Mouse (Mus musculus): ENCODE data around the gene Heatr3.
"Not testable (repeated sequence)": the region's sequence is repeated elsewhere in the genome, so short reads cannot be mapped to it uniquely, and the experiment has no call there.

The Heatr3 gene

DNA sequence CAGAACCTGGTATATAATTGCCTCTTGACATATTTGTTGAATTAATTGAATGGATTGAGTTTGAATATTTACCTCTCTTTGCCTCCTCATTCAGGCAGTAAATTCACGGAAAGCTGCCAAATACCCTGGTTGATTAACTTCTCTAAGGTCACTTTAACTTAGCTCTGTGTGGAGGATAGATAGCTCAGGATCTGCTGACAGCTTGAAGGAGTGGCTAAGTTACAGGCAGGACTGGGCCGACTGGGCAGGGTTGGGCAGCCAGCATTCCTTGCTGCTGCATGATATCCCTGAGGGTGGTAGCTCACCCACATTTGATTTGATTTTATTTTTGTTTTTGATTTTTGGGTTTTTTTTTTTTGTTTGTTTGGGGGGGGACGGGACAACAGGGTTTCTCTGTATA is 59.7 kb downstream of the Heatr3 start:
- no peak for DNase-seq (ENCODE audit: low spot score)

DNA sequence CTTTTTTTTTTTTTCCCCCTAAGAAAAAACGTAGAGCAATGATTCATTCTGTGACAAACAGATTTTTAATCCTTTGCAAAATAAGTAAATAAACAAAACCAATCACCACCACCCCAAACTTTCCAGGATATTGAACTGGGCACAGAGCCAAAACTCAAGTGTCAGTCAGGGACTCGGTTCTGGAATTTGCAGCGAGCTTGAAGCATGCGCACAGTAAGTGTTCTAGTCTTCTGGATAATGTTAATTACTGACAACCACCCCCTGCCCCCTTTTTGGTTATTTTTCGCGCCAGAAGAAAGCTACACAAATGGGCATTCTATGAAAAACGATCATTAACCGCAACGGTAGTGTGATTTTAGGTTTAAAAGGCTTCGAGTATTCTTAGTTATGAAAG is 60.9 kb downstream of the Heatr3 start:
- no peak for DNase-seq (ENCODE audit: low spot score)

DNA sequence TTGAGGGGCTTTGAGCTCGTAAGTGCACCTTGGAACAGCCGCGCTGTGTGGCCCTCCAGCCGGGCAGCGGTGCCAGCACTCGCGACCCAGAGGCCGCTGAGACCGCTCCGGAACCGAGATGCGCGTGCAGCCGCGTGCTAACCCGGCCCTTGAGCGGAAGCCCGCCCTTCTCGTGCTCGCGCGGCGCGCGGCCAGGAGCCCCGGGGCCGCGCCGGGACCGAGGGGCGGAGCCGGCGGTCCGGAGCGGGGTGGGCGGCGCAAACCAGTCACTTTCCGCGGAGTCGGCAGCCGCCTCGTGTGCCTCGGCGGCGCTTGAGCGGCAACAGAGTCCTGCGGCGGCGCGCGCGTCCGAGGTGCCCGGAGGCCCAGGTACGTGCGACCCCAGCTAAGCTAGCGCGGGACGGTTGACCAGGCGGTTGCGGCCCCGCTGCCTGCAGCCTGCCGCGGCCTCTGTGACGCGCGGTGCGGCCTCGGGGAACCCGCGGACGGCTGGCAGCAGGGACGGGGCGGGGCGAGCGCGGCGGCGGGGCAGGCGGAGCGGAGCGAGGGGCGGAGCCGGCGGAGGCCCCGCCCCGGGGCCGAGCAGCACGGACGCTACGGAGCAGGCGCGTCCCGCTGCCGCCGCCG is 61.4 kb downstream of the Heatr3 start, which contains the start of gene Tent4b:
TSS of gene Tent4b (plus strand) at position 269 of the 627 bp plus-strand sequence.
- DNase-seq (ENCODE audit: low spot score), result peak; percentile 82

DNA sequence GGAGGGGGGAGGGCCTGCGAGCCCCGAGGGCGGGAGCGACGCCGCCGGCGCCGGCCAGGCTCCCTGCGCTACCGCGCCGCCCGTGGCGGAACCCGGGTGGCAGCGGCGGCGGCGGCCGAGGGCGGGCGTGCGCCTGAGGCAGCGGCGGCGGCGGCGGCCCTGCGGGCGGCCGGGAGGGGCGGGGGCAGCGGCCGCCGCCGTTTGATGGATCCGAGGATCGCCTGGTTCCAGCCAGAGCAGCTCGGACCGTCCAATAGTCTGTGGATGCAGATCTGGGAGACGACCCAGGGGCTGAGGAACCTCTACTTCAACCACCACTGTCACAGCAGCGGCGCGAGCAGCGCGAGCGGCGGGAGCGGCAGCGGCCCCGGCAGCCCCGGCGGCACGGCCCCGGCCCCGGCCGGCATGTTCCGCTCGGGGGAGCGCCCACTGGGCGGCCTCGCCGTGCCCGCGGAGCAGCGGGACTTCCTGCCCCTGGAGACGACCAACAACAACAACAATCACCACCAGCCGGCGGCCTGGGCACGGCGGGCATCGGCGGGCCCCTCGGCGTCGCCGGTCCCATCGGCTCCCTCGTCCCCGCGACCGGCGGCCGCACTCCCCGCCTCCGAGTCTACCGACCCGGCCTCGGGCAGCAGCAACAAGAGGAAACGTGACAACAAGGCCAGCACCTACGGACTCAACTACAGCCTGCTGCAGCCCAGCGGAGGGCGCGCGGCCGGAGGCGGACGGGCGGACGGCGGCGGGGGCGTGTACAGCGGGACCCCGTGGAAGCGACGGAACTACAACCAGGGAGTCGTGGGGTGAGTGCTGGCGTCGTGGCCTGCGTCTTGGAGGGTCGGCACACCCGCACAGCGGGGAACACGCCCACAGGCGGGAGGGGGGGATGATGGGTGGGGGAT is 62.3 kb downstream of the Heatr3 start:
- peak; percentile 19 for DNase-seq (ENCODE audit: low spot score)

DNA sequence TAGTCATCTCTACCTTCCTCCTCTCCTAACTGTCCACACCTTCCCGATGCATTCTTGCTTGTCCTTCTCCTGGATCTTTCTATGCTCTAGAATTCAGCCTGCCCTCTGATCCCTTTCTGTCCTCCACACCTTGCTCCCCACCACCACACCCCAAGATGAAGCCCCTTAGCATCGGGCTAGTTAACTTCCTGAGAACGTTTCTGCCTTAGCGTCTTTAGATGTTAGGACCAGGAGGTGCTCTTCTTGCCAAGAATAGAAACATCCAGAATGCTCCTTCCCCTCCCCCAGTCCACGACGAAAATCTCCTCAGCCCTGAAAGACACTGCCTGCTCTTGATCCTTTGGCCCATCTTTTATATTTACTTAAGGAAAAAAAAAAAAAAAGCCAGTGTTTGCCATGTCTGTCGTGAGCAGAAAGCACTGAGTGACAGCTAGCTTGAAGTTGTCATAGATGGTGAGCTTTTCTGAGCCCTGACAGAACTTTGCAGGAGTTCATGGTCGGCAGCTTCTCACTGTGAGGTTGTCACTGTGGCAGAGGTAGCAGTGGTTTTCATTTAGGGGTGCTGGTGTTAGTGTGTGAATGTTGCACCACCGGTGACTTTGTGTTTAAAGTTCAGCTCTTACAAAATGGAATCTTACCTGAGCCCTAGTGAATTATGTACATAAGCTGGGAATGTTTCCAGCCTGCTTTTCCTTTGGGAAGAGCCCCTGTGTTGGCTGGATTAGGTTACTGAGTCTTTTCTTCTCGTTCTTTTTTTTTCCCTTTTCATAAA is 63.3 kb downstream of the Heatr3 start:
- peak; percentile 13 for DNase-seq (ENCODE audit: low spot score)

DNA sequence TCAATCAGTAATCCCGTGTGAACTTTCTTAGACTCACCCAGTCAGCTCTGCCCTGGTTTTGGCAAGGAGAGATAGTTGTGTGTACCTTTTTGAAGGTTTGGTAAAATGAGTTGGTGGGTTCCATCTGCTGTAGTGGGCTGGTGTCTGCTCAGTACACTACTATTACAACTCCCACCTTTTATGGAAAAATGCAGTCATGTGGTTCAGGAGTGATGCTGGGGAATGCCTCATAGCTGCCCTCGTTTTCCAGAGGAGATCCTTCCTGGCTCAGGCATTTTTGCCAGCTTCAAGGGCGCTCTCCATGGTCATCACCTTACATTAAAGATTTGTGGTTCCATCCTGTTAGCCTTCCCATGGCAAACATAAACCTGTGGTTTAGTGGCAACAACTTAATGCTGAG is 64.0 kb downstream of the Heatr3 start:
- no peak for DNase-seq (ENCODE audit: low spot score)

DNA sequence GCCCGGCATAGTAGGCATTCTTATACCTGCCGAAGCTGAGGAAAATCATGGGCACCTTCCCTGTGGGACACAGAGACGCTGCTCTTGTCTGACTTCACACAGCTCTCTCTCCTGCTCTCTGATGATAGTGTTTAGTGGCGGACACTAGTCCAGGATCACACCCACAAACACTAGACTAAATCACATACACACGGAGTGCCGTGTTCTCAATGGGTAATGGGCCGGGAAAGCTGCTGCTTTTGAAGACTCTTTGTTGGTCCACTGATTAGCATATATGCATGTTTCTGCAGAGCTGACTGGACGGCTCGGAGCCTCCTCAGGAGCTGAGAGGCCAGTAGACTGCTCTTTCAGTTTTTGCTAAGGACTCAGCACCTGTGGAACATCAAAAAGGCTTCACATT is 68.4 kb downstream of the Heatr3 start:
- no peak for DNase-seq (ENCODE audit: low spot score)

DNA sequence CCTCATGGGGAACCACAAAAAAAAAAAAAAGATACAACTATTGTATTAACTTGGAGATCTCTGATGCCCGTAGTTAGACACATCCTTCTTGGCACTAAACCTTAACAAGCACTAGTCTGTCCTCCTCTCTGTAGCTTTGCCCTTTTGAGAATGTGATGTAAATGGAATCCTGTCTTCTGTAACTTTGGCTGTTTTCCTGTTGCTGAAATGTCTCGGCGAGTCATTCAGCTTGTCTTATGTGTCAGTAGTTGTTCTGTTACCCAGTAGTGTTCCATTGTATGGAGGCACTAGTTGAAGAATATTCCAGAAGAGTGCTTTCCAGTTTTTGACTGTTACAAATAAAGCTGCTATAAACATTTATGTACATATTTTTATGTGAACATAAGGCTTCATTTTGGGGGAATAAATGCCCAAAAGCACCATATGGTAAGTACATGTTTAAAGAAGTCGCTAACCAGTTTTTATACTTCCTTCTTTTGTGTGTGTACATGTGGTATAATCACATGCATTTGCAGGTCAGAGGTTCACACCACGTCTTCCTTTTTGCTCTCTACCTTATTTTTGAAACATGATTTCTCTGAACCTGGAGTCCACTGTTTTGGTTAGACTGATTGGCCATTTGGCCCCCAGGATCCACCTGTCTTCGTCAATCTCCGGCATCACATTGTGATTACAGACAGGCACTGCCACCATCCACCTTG is 69.6 kb downstream of the Heatr3 start:
- DNase-seq (ENCODE audit: low spot score), result no peak

DNA sequence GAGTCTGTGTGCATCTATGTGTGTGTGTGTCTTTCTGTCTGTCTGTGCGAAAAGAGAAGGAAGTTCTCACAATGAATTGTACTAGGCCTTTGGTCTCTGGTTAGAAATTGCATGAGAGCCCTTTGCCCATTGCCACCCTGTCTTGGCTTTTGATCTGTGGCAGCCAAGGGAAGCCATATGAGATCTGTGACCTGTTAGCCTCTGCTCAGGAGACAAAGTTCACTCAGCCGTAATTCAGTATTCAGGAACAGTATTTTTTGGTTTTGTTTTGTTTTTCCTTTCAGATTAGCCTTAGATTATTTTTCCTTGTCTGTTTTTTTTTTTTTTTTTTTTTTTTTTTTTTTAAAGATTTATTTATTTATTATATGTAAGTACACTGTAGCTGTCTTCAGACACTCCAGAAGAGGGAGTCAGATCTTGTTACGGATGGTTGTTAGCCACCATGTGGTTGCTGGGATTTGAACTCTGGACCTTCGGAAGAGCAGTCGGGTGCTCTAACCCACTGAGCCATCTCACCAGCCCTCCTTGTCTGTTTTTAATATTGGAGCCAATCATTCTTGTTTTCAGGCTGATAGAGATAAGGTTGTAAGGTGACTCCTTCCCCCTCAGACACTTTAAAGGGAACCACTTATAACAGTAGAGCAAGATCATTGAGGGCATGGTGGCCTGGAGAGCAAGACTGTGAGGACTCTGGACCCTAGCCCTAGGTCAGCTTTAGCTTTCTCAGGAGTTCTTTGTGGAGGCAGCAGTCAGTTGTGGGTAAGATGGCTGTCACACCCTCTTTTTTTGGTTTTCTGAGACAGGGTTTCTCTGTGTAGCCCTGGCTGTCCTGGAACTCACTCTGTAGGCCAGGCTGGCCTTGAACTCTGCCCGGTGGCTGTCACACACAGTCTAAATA is 72.5 kb downstream of the Heatr3 start:
- not testable (repeated sequence) for DNase-seq (ENCODE audit: low spot score)

DNA sequence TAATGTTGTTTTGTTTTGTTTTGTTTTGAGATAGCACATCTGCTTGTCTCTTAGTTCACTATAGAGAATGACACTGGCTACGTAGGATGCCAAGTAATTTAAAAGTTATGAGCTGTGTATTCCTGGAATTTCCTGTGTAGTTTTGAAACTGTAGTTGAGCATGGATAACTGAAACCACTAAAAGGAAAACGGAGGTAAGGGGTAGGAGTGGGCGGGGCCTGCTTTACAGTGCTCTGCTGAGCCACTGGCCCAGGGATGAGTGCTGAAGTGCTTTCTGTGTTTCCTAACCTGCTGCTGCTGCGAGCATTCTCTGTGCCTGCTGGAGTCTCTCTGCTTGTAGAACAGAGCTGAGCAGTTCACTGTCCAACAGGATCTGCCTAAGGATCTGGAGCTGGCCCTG is 83.7 kb downstream of the Heatr3 start:
- DNase-seq (ENCODE audit: low spot score), result no peak

Data from c-Kit-positive CD71-positive TER-119-positive erythroid progenitor cells, embryonic 14.5 days (primary cell).